Mouse (Mus musculus) brain, embryonic 14.5 days (tissue): ENCODE measurements around the gene Olfr694. TPM values are rescaled to one million over a fixed set of nuclear protein-coding genes. Genes with fewer than 3 reads are reported as not detected.

Experiments
- DNase-seq: peaks from one replicate; pipeline ENCODE4 v3.0.0-alpha.2; 2011; ENCODE audit warnings: low read depth
- CTCF ChIP-seq: fragments of 200-500 bp; IDR thresholded peaks from 2 replicates; pipeline ENCODE4 v1.5.1; 2012; ENCODE audit warnings: inconsistent platforms, mild to moderate bottlenecking, moderate library complexity, borderline replicate concordance; ENCODE audit not compliant: insufficient read depth, insufficient read length; ENCODE audit errors: extremely low read depth
- POLR2A ChIP-seq: fragments of 200-500 bp; IDR thresholded peaks from 2 replicates; pipeline ENCODE4 v1.6.1; 2012; ENCODE audit warnings: mild to moderate bottlenecking, inconsistent platforms, borderline replicate concordance; ENCODE audit not compliant: poor library complexity, insufficient read depth, insufficient read length, severe bottlenecking; ENCODE audit errors: extremely low read depth
- polyA plus RNA-seq: library from polyadenylated mRNA; depleted of rRNA; stranded (reverse); fragments of >200 nt; gene quantifications from 2 replicates; pipeline ENCODE4 v1.2.3, GENCODE M21; 2012; rRNA removed

Olfr694 gene
- polyA plus RNA-seq, 1 experiment = not detected

DNA sequence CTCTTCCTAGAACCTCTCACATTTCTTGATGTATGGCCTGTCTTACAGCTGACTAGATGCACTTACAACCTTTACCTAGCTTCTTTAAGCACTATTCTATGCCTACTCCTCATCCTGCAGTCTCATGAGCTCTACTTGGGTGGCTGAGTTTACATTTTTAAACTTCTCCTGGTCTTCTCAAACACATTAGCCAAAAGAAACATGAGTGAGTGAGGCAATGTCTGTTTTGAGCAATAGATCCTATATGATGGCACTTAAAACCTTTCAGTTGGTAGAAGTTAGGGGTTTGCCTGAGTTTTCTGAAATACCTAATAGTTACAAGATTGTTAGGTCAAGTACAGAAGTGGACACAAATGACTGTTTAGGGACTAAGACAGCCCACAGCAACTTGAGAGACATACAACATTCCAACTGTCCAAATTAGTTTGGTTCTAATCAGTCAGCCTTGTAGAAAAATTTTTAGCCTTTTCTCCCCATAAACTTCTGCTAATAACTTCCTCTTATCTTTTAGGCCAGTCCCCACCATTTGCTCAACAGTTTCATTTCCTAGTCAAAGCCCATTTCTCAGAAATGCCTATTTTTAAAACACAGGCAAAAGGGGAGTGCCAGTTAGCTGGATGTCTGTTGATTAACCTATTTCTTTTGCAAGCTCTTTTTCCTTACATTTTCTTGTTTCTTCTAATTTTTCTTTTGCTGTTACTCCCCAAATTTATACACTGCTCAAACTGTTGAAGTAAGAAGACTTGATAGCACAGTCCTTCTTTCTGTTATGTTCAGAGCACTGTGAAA lies 39.9 kb downstream of the Olfr694 start:
- TF ChIP-seq POLR2A (no peak), CTCF (no peak)

GRCm38 (mm10) chr7:106649774-106650173 lies 41.8 kb downstream of the Olfr694 start:
- no peak for DNase-seq
- TF ChIP-seq CTCF = no peak
- TF ChIP-seq POLR2A = no peak

More for the DNA sequence above, 39.9 kb downstream of the Olfr694 start:
- DNase-seq = no peak

DNA sequence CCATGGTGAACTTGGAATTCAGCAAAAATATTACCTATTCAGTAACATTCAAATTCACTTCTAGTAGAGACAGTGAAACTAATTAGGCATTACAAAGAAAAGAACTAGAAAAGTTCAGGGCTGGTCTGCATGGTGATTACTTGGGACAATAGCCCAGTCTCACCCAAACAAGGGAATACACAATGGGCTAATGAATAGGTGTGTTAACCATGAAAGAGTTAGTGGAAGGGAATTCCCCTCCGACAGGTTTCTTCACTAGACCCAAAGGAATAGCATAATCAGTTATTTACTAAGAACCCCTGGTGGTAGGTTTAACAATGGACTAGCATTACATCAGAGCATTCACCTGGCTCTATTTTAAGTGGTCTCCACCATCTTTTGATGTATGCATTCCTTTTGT lies 46.4 kb downstream of the Olfr694 start:
- no peak for DNase-seq
- TF ChIP-seq CTCF (no peak), POLR2A (no peak)

DNA sequence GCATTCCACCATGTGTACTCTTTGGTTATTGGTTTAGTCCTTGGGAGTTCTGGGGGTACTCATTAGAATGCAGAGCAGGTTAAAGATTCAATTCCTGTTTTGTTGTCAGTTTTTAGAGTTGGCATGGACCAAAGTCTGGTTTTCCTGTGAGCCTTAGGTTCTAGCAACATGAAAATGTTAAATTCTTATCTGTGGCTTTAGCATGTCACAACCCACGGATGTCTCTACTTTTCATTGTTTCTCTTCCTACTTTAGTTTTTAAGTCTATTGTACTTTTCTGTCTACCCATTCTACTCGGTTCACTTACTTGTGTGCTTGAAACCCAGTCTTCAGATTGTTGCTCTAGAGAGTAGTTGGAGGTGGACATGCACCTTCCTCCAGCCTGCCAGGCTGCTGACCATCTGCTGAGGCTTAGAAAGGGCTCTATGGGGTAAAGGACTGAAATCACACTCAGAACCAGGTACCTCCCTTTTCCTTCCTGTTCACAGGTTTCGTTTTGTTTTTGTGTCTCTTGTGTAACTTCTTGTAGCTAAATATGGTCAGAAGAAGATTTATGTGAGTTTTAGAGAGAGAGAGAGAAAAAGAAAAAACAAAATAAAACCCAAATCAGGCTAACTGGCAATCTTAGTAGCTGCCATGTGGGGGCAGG lies 47.3 kb downstream of the Olfr694 start:
- no peak for DNase-seq
- TF ChIP-seq POLR2A (no peak), CTCF (no peak)

- TF ChIP-seq CTCF (no peak), POLR2A (no peak)
- DNase-seq = no peak
These were observed 50.8 kb downstream of the Olfr694 start for GRCm38 (mm10) chr7:106640839-106641238.

GRCm38 (mm10) chr7:106635560-106635959 lies 56.1 kb downstream of the Olfr694 start:
- DNase-seq = no peak
- TF ChIP-seq CTCF = no peak
- no peak for TF ChIP-seq POLR2A

Other genes with a start within 250 kb of the Olfr694 start
- 0.01 TPM in 1 of 2 replicates, not detected in the other for gene Olfr693, start 11.2 kb downstream of the Olfr694 start, polyA plus RNA-seq
- not detected in 2 replicates for gene Olfr695, start 24.6 kb upstream of the Olfr694 start, polyA plus RNA-seq
- gene Olfr697, start 50.6 kb upstream of the Olfr694 start, polyA plus RNA-seq = not detected in 2 replicates
- gene Olfr698, start 63.6 kb upstream of the Olfr694 start, polyA plus RNA-seq = not detected in 2 replicates
- gene Olfr699, start 101.4 kb upstream of the Olfr694 start, polyA plus RNA-seq = not detected in 2 replicates
- gene Olfr700, start 117.0 kb upstream of the Olfr694 start, polyA plus RNA-seq = not detected in 2 replicates
- not detected in 2 replicates for gene Olfr701, start 122.3 kb upstream of the Olfr694 start, polyA plus RNA-seq
- gene Olfr702, start 142.1 kb upstream of the Olfr694 start, polyA plus RNA-seq = not detected in 2 replicates
- not detected in 2 replicates for gene Olfr703, start 151.5 kb upstream of the Olfr694 start, polyA plus RNA-seq
- not detected in 2 replicates for gene Olfr704, start 171.4 kb upstream of the Olfr694 start, polyA plus RNA-seq
- gene Olfr705, start 185.1 kb upstream of the Olfr694 start, polyA plus RNA-seq = not detected in 2 replicates
- not detected in 2 replicates for gene Olfr706, start 196.3 kb upstream of the Olfr694 start, polyA plus RNA-seq
- not detected in 2 replicates for gene Olfr707, start 209.4 kb upstream of the Olfr694 start, polyA plus RNA-seq
- not detected in 2 replicates for gene Olfr1532-ps1, start 216.2 kb upstream of the Olfr694 start, polyA plus RNA-seq
- gene Olfr709-ps1, start 240.4 kb upstream of the Olfr694 start, polyA plus RNA-seq = not detected in 2 replicates